Mouse (Mus musculus): ENCODE data around the gene Mlxip. TPM values are rescaled to one million over a fixed set of nuclear protein-coding genes. Genes with fewer than 3 reads are reported as not detected.

Mlxip gene
- polyA plus RNA-seq, 1 experiment from 2014 or later: 21.1 TPM

GRCm38 (mm10) chr5:123416566-123417518 is 22.2 kb downstream of the Mlxip start:
- no peak for ATAC-seq (replicated peaks)

GRCm38 (mm10) chr5:123423885-123424284 is 29.3 kb downstream of the Mlxip start:
- Histone ChIP-seq H3K9ac (no peak overlapping the region), H3K9me3 (no peaks in the 10 kb centered on the region), H3K4me3 (no peak overlapping the region), H3K4me2 (no peak overlapping the region), H3K4me1 (no peaks in the 10 kb centered on the region), H3K36me3 (replicated peaks) (no peaks in the 10 kb centered on the region), H3K27ac (no peak overlapping the region), H3K27me3 (replicated peaks) (no peaks in the 10 kb centered on the region)
- ATAC-seq (replicated peaks): no peak
- WGBS: 60% methylated on average over 2 of the region's 2 CpGs

More at GRCm38 (mm10) chr5:123416566-123417518, 22.2 kb downstream of the Mlxip start:
- WGBS: 76% methylated on average over 8 of the region's 8 CpGs
- no peak overlapping the region for H3K4me3 ChIP-seq
- H3K27ac ChIP-seq: no peak overlapping the region
- H3K9me3 ChIP-seq: no peaks in the 10 kb centered on the region
- H3K4me2 ChIP-seq: no peak overlapping the region
- H3K4me1 ChIP-seq: peaks cover 5% of the 10 kb centered on the region; the same call in 1 of the 2 replicates
- no peak overlapping the region for H3K9ac ChIP-seq
- H3K36me3 ChIP-seq (replicated peaks): no peaks in the 10 kb centered on the region
- H3K27me3 ChIP-seq (replicated peaks): no peaks in the 10 kb centered on the region

GRCm38 (mm10) chr5:123427556-123427955 is 33.0 kb downstream of the Mlxip start:
- WGBS: 100% methylated on average over 1 of the region's 1 CpGs
- ATAC-seq (replicated peaks): no peak
- no peaks in the 10 kb centered on the region for H3K4me1 ChIP-seq
- H3K9ac ChIP-seq: no peak overlapping the region
- H3K4me3 ChIP-seq: no peak overlapping the region
- H3K36me3 ChIP-seq (replicated peaks): no peaks in the 10 kb centered on the region
- no peaks in the 10 kb centered on the region for H3K27me3 ChIP-seq (replicated peaks)
- H3K9me3 ChIP-seq: no peaks in the 10 kb centered on the region
- no peak overlapping the region for H3K27ac ChIP-seq
- H3K4me2 ChIP-seq: no peak overlapping the region

GRCm38 (mm10) chr5:123431524-123432304 is 37.1 kb downstream of the Mlxip start:
- WGBS: 71% methylated on average over 13 of the region's 13 CpGs
- Histone ChIP-seq H3K9ac (no peak overlapping the region), H3K27ac (no peak overlapping the region), H3K36me3 (replicated peaks) (no peaks in the 10 kb centered on the region), H3K4me3 (no peak overlapping the region), H3K4me1 (peaks cover 11% of the 10 kb centered on the region), H3K4me2 (no peak overlapping the region), H3K9me3 (no peaks in the 10 kb centered on the region), H3K27me3 (replicated peaks) (no peaks in the 10 kb centered on the region)
- no peak for ATAC-seq (replicated peaks)

- H3K27ac ChIP-seq: no peak overlapping the region
Measured at GRCm38 (mm10) chr5:123432305-123432874, 37.8 kb downstream of the Mlxip start.

GRCm38 (mm10) chr5:123436071-123436779 is 41.6 kb downstream of the Mlxip start:
- Histone ChIP-seq H3K36me3 (replicated peaks) (0 out of 2 replicates have a peak, but pooled peaks cover 5% of the 10 kb centered on the region), H3K9me3 (no peaks in the 10 kb centered on the region), H3K4me2 (no peak overlapping the region), H3K4me3 (no peak overlapping the region), H3K9ac (no peak overlapping the region), H3K27me3 (replicated peaks) (no peaks in the 10 kb centered on the region), H3K4me1 (peaks cover 12% of the 10 kb centered on the region), H3K27ac (no peak overlapping the region)
- no peak for ATAC-seq (replicated peaks)
- 57% methylated on average over 8 of the region's 8 CpGs for WGBS

More at GRCm38 (mm10) chr5:123432305-123432874, 37.8 kb downstream of the Mlxip start:
- no peak for ATAC-seq (replicated peaks)
- WGBS: 77% methylated on average over 3 of the region's 3 CpGs
- H3K4me3 ChIP-seq: no peak overlapping the region
- no peaks in the 10 kb centered on the region for H3K9me3 ChIP-seq
- peaks cover 12% of the 10 kb centered on the region for H3K4me1 ChIP-seq
- no peaks in the 10 kb centered on the region for H3K27me3 ChIP-seq (replicated peaks)
- no peak overlapping the region for H3K9ac ChIP-seq
- no peaks in the 10 kb centered on the region for H3K36me3 ChIP-seq (replicated peaks)
- H3K4me2 ChIP-seq: no peak overlapping the region

- 33% methylated on average over 4 of the region's 4 CpGs for WGBS
- no peak overlapping the region for H3K4me2 ChIP-seq
Measured at GRCm38 (mm10) chr5:123436780-123437175, 42.2 kb downstream of the Mlxip start.

GRCm38 (mm10) chr5:123438381-123438780 is 43.8 kb downstream of the Mlxip start:
- Histone ChIP-seq H3K4me1 (peaks cover 12% of the 10 kb centered on the region), H3K4me2 (no peak overlapping the region), H3K9ac (no peak overlapping the region), H3K4me3 (no peak overlapping the region), H3K36me3 (replicated peaks) (peaks cover 16% of the 10 kb centered on the region; the same call in 1 of the 2 replicates), H3K27ac (no peak overlapping the region), H3K27me3 (replicated peaks) (no peaks in the 10 kb centered on the region), H3K9me3 (no peaks in the 10 kb centered on the region)
- WGBS: 96% methylated on average over 3 of the region's 3 CpGs
- ATAC-seq (replicated peaks): no peak

More at GRCm38 (mm10) chr5:123436780-123437175, 42.2 kb downstream of the Mlxip start:
- no peaks in the 10 kb centered on the region for H3K27me3 ChIP-seq (replicated peaks)
- H3K9ac ChIP-seq: no peak overlapping the region
- no peak for ATAC-seq (replicated peaks)
- no peak overlapping the region for H3K4me3 ChIP-seq
- no peak overlapping the region for H3K27ac ChIP-seq
- no peaks in the 10 kb centered on the region for H3K9me3 ChIP-seq
- peaks cover 12% of the 10 kb centered on the region for H3K4me1 ChIP-seq
- H3K36me3 ChIP-seq (replicated peaks): 0 out of 2 replicates have a peak, but pooled peaks cover 5% of the 10 kb centered on the region

- Histone ChIP-seq H3K27ac (no peak overlapping the region), H3K4me2 (no peak overlapping the region), H3K9me3 (no peaks in the 10 kb centered on the region), H3K9ac (no peak overlapping the region), H3K4me3 (no peak overlapping the region), H3K27me3 (replicated peaks) (no peaks in the 10 kb centered on the region), H3K4me1 (peaks cover 12% of the 10 kb centered on the region), H3K36me3 (replicated peaks) (peaks cover 17% of the 10 kb centered on the region; the same call in 1 of the 2 replicates)
- ATAC-seq (replicated peaks): no peak
- WGBS: 94% methylated on average over 1 of the region's 1 CpGs
Measured at GRCm38 (mm10) chr5:123439312-123439711, 44.7 kb downstream of the Mlxip start.

- no peaks in the 10 kb centered on the region for H3K27me3 ChIP-seq (replicated peaks)
- no peaks in the 10 kb centered on the region for H3K9me3 ChIP-seq
- H3K27ac ChIP-seq: no peak overlapping the region
- ATAC-seq (replicated peaks): no peak
- no peak overlapping the region for H3K4me2 ChIP-seq
- H3K4me1 ChIP-seq: peaks cover 12% of the 10 kb centered on the region
- no peak overlapping the region for H3K4me3 ChIP-seq
- H3K36me3 ChIP-seq (replicated peaks): peaks cover 17% of the 10 kb centered on the region; the same call in 1 of the 2 replicates
- no peak overlapping the region for H3K9ac ChIP-seq
- 82% methylated on average over 4 of the region's 4 CpGs for WGBS
Measured at GRCm38 (mm10) chr5:123439941-123440340, 45.3 kb downstream of the Mlxip start.

GRCm38 (mm10) chr5:123440664-123441063 is 46.1 kb downstream of the Mlxip start:
- 68% methylated on average over 4 of the region's 4 CpGs for WGBS
- H3K9ac ChIP-seq: no peak overlapping the region
- H3K27ac ChIP-seq: no peak overlapping the region
- no peaks in the 10 kb centered on the region for H3K27me3 ChIP-seq (replicated peaks)
- no peak overlapping the region for H3K4me3 ChIP-seq
- peaks cover 18% of the 10 kb centered on the region for H3K36me3 ChIP-seq (replicated peaks)
- peaks cover 11% of the 10 kb centered on the region for H3K4me1 ChIP-seq
- no peak overlapping the region for H3K4me2 ChIP-seq
- H3K9me3 ChIP-seq: no peaks in the 10 kb centered on the region
- no peak for ATAC-seq (replicated peaks)

All from midbrain, embryonic 15.5 days (tissue).